Mouse (Mus musculus) heart, adult 2 months (tissue): ENCODE results near the gene 8030411F24Rik. TPM values are rescaled to one million over a fixed set of nuclear protein-coding genes. Genes with fewer than 3 reads are reported as not detected.
"Not testable (repeated sequence)": the region's sequence is repeated elsewhere in the genome, so short reads cannot be mapped to it uniquely, and the experiment has no call there.

Experiments
- DNase-seq, 2 experiments: peaks; one replicate each; pipeline ENCODE4 v3.0.0; 2021
- H3K27ac ChIP-seq: fragments of 200-600 bp; 2 replicates; pipeline ENCODE4 v1.8.1; 2022
- H3K27me3 ChIP-seq: fragments of 200-500 bp; 2 replicates; pipeline ENCODE4 v1.6.1; 2012; ENCODE audit warnings: mild to moderate bottlenecking, low read length, inconsistent platforms, mixed read lengths; ENCODE audit not compliant: control insufficient read depth, insufficient read depth
- H3K36me3 ChIP-seq: fragments of 200-500 bp; 2 replicates; pipeline ENCODE4 v1.6.1; 2012; ENCODE audit warnings: low read length, inconsistent platforms; ENCODE audit not compliant: control insufficient read depth, insufficient read depth
- H3K4me1 ChIP-seq: fragments of 200-500 bp; 2 replicates; pipeline ENCODE4 v1.6.1; 2011; ENCODE audit warnings: low read length; ENCODE audit not compliant: control insufficient read depth, insufficient read depth
- H3K4me3 ChIP-seq: fragments of 200-600 bp; 2 replicates; pipeline ENCODE4 v1.8.1; 2022
- H3K79me2 ChIP-seq: fragments of 200-500 bp; replicated peaks from 2 replicates; pipeline ENCODE4 v1.6.1; 2012; ENCODE audit warnings: mild to moderate bottlenecking, inconsistent platforms, low read length, moderate library complexity, mixed read lengths; ENCODE audit not compliant: control insufficient read depth, insufficient read depth
- H3K9ac ChIP-seq: fragments of 200-500 bp; 2 replicates; pipeline ENCODE4 v1.6.1; 2012; ENCODE audit warnings: low read depth, mild to moderate bottlenecking, control low read depth, inconsistent platforms, low read length, mixed read lengths
- CTCF ChIP-seq: fragments of 200-600 bp; IDR thresholded peaks from 2 replicates; pipeline ENCODE4 v1.8.1; 2022; ENCODE audit warnings: antibody characterized with exemption, mild to moderate bottlenecking, moderate library complexity
- EP300 ChIP-seq: fragments of 200-500 bp; IDR thresholded peaks from 2 replicates; pipeline ENCODE4 v1.6.1; 2011; ENCODE audit warnings: low read depth, low read length, control low read depth; ENCODE audit not compliant: insufficient read depth
- POLR2A ChIP-seq: fragments of 200-500 bp; IDR thresholded peaks from 2 replicates; pipeline ENCODE4 v1.6.1; 2011; ENCODE audit warnings: mild to moderate bottlenecking, low read depth, low read length, control low read depth; ENCODE audit not compliant: insufficient read depth
- WGBS: fragments of 180-500 bp; shearing (Covaris S2); methylation state at CpG from one replicate; pipeline ENCODE4 v1.1.7; 2018; 5-methylcytosine and 5-hydroxymethylcytosine counted together
- intact Hi-C: fragments of 180-260 bp; cut with DNase I; formaldehyde crosslinking; loops from one replicate; pipeline ENCODE4 v1.15.1; 2025
- polyA plus RNA-seq: library from polyadenylated mRNA; depleted of rRNA; stranded (reverse); fragments of >200 nt; gene quantifications from 2 replicates; pipeline ENCODE4 v1.2.3, GENCODE M21; 2012
- total RNA-seq, 2 experiments: library from RNA; stranded (reverse); gene quantifications; 2 replicates each; pipeline ENCODE4 v1.2.3; 2021

The 8030411F24Rik gene
- total and polyA plus RNA-seq, 3 experiments = not detected

GRCm38 (mm10) chr2:148751893-148752813 lies 29.7 kb upstream of the 8030411F24Rik start:
- H3K9ac ChIP-seq = no peak overlapping the region
- whole genome bisulfite sequencing = 13% methylated on average over 15 of the region's 15 CpGs
- H3K36me3 ChIP-seq = no peaks in the 10 kb centered on the region
- DNase-seq = peak; percentile 64 to 66
- TF ChIP-seq EP300 = no peak
- TF ChIP-seq CTCF = peak; percentile 64
- intact Hi-C loops = loop anchor here (1.0 to 5.0 kb wide), 2 partner anchors 100 to 150 kb away; no protein-coding TSS in a partner anchor
- H3K27me3 ChIP-seq = no peaks in the 10 kb centered on the region; the same call in 1 of the 2 replicates
- H3K79me2 ChIP-seq = no peaks in the 10 kb centered on the region
- peak overlapping the region; percentile 53 for H3K4me3 ChIP-seq
- H3K27ac ChIP-seq = no peak overlapping the region
- no peaks in the 10 kb centered on the region for H3K4me1 ChIP-seq

GRCm38 (mm10) chr2:148754310-148754846 lies 27.4 kb upstream of the 8030411F24Rik start:
- H3K27me3 ChIP-seq = no peaks in the 10 kb centered on the region; the same call in 1 of the 2 replicates
- H3K36me3 ChIP-seq = no peaks in the 10 kb centered on the region
- intact Hi-C loops = loop anchor here (5.0 kb wide), 1 partner anchor 98 kb away; no protein-coding TSS in a partner anchor
- no peak overlapping the region for H3K4me3 ChIP-seq
- no peak overlapping the region for H3K27ac ChIP-seq
- no peak for DNase-seq
- TF ChIP-seq EP300 (no peak), CTCF (no peak), POLR2A (no peak)
- no peaks in the 10 kb centered on the region for H3K79me2 ChIP-seq
- H3K4me1 ChIP-seq = no peaks in the 10 kb centered on the region
- H3K9ac ChIP-seq = no peak overlapping the region
- 60% methylated on average over 1 of the region's 1 CpGs for WGBS

GRCm38 (mm10) chr2:148763648-148764388 lies 18.0 kb upstream of the 8030411F24Rik start:
- no peaks in the 10 kb centered on the region for H3K4me1 ChIP-seq
- H3K27me3 ChIP-seq = no peaks in the 10 kb centered on the region
- no peak overlapping the region for H3K9ac ChIP-seq
- H3K27ac ChIP-seq = no peak overlapping the region
- no peak overlapping the region for H3K4me3 ChIP-seq
- intact Hi-C loops = no loop called here
- DNase-seq = no peak
- no peaks in the 10 kb centered on the region for H3K79me2 ChIP-seq
- 100% methylated on average over 1 of the region's 1 CpGs for WGBS
- H3K36me3 ChIP-seq = no peaks in the 10 kb centered on the region
- TF ChIP-seq CTCF = no peak
- TF ChIP-seq EP300 = no peak
- TF ChIP-seq POLR2A = no peak

GRCm38 (mm10) chr2:148771397-148771796 lies 10.4 kb upstream of the 8030411F24Rik start, which contains the start of gene Cst11:
Cst11 (minus strand) TSS chr2:148771497.
- 78% methylated on average over 4 of the region's 4 CpGs for WGBS
- H3K36me3 ChIP-seq, H3K9ac ChIP-seq, H3K4me3 ChIP-seq, H3K79me2 ChIP-seq, DNase-seq, H3K4me1 ChIP-seq, H3K27ac ChIP-seq, H3K27me3 ChIP-seq, intact Hi-C loops: not testable (repeated sequence)

- H3K36me3 ChIP-seq = no peaks in the 10 kb centered on the region
- H3K4me1 ChIP-seq = no peaks in the 10 kb centered on the region
- H3K79me2 ChIP-seq = no peaks in the 10 kb centered on the region
- no peak within 1 kb of the TSS for H3K27ac ChIP-seq
- WGBS = 87% methylated on average over 6 of the region's 6 CpGs
- no peak for DNase-seq
- H3K27me3 ChIP-seq = no peaks in the 10 kb centered on the region
- no peak within 1 kb of the TSS for H3K4me3 ChIP-seq
- intact Hi-C loops = no loop called here
- H3K9ac ChIP-seq = no peak within 1 kb of the TSS
- no peak for TF ChIP-seq CTCF
- TF ChIP-seq EP300 = no peak
- TF ChIP-seq POLR2A = no peak
Observed at GRCm38 (mm10) chr2:148789142-148789541, 7.3 kb downstream of the 8030411F24Rik start, which contains the start of gene Cst12. Cst12 (plus strand) TSS chr2:148789361.

GRCm38 (mm10) chr2:148798485-148798884 lies 16.7 kb downstream of the 8030411F24Rik start, which contains the start of gene Cst8:
Cst8 (plus strand) TSS chr2:148798785.
- Histone ChIP-seq H3K4me3 (no peak within 1 kb of the TSS), H3K27ac (no peak within 1 kb of the TSS), H3K4me1 (no peaks in the 10 kb centered on the region), H3K36me3 (no peaks in the 10 kb centered on the region), H3K9ac (no peak within 1 kb of the TSS), H3K27me3 (no peaks in the 10 kb centered on the region), H3K79me2 (no peaks in the 10 kb centered on the region)
- no peak for TF ChIP-seq EP300
- TF ChIP-seq CTCF = no peak
- TF ChIP-seq POLR2A = no peak
- 83% methylated on average over 1 of the region's 1 CpGs for WGBS
- DNase-seq = no peak
- intact Hi-C loops = no loop called here
